Mouse (Mus musculus) limb, embryonic 15.5 days (tissue): ENCODE measurements around the gene Col17a1. TPM values are rescaled to one million over a fixed set of nuclear protein-coding genes. Genes with fewer than 3 reads are reported as not detected.

Experiments
- ATAC-seq: fragments of 200-750 bp; cut with Nextera tagmentation; 2 replicates; pipeline ENCODE4 v1.8.0; 2017; ENCODE audit warnings: low read depth, moderate TSS enrichment; ENCODE audit not compliant: insufficient number of reproducible peaks, low FRiP score, low TSS enrichment
- H3K27ac ChIP-seq: fragments of 300-500 bp; sonication (generic); 2 replicates; pipeline ENCODE4 v1.5.1; 2015; ENCODE audit warnings: moderate library complexity, mild to moderate bottlenecking, inconsistent platforms
- H3K27me3 ChIP-seq: fragments of 300-500 bp; sonication (generic); 2 replicates; pipeline ENCODE4 v1.6.1; 2015; ENCODE audit warnings: inconsistent platforms
- H3K36me3 ChIP-seq: fragments of 300-500 bp; sonication (generic); 2 replicates; pipeline ENCODE4 v1.6.1; 2015; ENCODE audit warnings: inconsistent platforms
- H3K4me1 ChIP-seq: fragments of 300-500 bp; sonication (generic); 2 replicates; pipeline ENCODE4 v1.6.1; 2015; ENCODE audit warnings: inconsistent platforms
- H3K4me2 ChIP-seq: fragments of 300-500 bp; sonication (generic); 2 replicates; pipeline ENCODE4 v1.6.1; 2015; ENCODE audit warnings: mild to moderate bottlenecking, inconsistent platforms
- H3K4me3 ChIP-seq: fragments of 300-500 bp; sonication (generic); 2 replicates; pipeline ENCODE4 v1.5.1; 2015; ENCODE audit warnings: mild to moderate bottlenecking, inconsistent platforms
- H3K9ac ChIP-seq: fragments of 300-500 bp; sonication (generic); 2 replicates; pipeline ENCODE4 v1.6.1; 2015; ENCODE audit warnings: inconsistent platforms
- H3K9me3 ChIP-seq: fragments of 300-500 bp; sonication (generic); 2 replicates; pipeline ENCODE4 v1.6.1; 2016; ENCODE audit warnings: inconsistent platforms
- WGBS: fragments of 180-500 bp; shearing (Covaris S2); methylation state at CpG from one replicate; pipeline ENCODE4 v1.1.7; 2015; 5-methylcytosine and 5-hydroxymethylcytosine counted together
- polyA plus RNA-seq: library from polyadenylated mRNA; unstranded; fragments of >200 nt; fragmentation: Nextera tagmentation; extraction: Ambion mirVana; gene quantifications from 2 replicates; pipeline ENCODE4 v1.2.1, GENCODE M21; 2015

The Col17a1 gene
- polyA plus RNA-seq, 1 experiment from 2014 or later = 30.8 TPM

DNA sequence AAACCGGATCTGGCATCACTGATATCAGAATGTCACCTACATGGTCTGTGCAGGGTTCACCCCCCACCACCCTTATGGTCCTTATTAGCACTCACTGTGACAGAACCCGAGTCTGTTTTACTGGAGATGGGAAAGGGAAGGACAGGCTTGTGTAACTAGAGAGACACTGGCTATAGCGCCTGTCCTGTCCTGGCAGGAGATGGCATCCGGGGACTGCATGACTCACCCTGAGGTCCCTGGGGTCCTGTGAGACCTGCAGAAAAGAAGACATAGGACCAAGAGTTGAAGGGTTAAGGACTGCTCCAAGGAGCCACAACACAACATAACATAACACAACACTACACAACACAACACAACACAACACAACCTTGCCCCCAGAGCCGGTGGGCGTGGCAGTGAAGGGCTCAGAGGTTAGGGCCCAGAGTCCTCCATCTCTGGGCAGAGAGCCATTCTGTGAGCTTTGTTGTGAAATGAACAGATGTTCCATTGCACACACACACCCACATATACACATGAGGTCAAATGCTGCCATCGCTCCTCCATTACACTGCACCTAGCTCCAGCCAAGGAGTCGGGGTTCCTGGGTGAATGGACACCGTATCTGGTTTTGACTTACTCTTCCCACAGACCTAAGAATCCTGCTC lies 32.0 kb downstream of the Col17a1 start:
- H3K27ac ChIP-seq = 0 out of 2 replicates have a peak overlapping the region, but pooled peaks have one; percentile 73
- no peak overlapping the region for H3K9ac ChIP-seq
- H3K27me3 ChIP-seq = no peaks in the 10 kb centered on the region
- ATAC-seq = no peak
- no peaks in the 10 kb centered on the region for H3K36me3 ChIP-seq
- H3K9me3 ChIP-seq = no peaks in the 10 kb centered on the region
- no peak overlapping the region for H3K4me2 ChIP-seq
- H3K4me3 ChIP-seq = no peak overlapping the region
- WGBS = 78% methylated on average over 9 of the region's 9 CpGs
- H3K4me1 ChIP-seq = peaks cover 25% of the 10 kb centered on the region

DNA sequence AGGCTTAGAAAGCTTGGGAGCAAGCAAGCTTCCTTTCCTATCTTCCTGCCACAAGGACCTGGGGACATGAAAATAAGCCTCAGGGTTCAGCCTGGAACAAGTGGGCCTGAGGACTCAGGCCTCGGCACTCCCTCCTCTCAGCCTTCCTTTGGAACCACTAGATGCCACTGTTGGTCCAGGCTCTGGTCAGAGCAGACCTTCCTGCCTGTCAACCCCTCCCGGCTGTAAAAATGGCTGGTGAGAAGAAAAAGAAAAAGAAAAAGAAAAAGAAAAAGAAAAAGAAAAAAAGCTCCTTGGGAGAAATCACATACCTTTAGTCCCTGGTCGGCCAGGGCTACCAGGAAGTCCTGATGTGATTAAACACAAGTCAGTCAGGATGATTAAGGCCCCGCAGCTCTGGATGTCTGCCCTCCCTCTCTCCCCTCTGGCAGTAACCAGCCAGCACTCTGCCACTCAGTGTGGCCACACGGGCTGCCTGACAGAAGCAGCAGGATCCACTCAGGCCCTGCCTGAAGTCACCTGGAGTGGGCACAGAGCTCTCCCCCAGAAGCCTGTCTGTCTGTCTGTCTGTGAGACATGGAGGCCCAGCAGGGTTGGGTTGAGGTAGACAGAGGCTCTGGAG lies 32.9 kb downstream of the Col17a1 start:
- ATAC-seq = peak; percentile 67
- Histone ChIP-seq H3K27ac (peak overlapping the region; percentile 73), H3K9me3 (no peaks in the 10 kb centered on the region), H3K9ac (0 out of 2 replicates have a peak overlapping the region, but pooled peaks have one; percentile 3), H3K4me1 (peaks cover 25% of the 10 kb centered on the region), H3K27me3 (no peaks in the 10 kb centered on the region), H3K36me3 (no peaks in the 10 kb centered on the region), H3K4me3 (no peak overlapping the region), H3K4me2 (no peak overlapping the region)
- 8% methylated on average over 5 of the region's 5 CpGs for WGBS

DNA sequence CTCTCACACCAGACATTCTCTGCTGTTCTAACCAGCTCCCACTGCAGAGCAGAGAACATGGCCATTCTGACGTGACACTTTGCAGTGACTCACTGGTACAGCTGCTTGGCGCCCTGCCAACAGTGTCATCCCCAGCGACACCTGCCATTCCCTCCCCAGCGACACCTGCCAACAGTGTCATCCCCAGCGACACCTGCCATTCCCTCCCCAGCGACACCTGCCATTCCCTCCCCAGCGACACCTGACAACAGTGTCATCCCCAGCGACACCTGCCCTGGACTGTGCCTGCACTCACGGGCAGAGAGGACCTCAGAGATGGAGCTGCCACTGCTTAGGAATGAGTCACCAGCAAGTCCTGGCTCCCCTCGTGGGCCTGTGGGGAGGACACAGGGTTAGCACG lies 37.0 kb downstream of the Col17a1 start:
- Histone ChIP-seq H3K36me3 (0 out of 2 replicates have a peak, but pooled peaks cover 3% of the 10 kb centered on the region), H3K9me3 (no peaks in the 10 kb centered on the region), H3K4me1 (peaks cover 15% of the 10 kb centered on the region), H3K27me3 (no peaks in the 10 kb centered on the region), H3K4me2 (no peak overlapping the region), H3K4me3 (no peak overlapping the region), H3K27ac (no peak overlapping the region), H3K9ac (no peak overlapping the region)
- WGBS = 61% methylated on average over 11 of the region's 11 CpGs
- ATAC-seq = no peak

DNA sequence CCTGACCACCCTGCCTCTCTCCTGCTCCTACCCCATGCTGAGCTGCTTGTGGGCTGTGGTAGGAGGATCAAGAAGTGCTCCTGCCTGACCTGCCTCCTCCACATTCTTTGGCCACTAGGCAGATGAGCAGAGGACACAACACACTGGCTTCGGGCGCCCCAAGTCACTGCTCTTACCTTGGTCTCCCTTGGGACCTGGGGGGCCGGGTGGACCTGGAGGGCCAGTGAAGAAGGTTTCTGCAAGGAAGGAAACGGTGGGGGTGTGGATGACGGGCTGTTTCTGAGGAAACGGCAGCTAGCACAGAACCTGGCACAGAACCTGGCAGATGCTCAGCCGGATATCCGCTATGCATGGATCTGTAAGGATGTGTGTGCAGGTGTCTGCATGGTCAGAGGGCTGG lies 38.7 kb downstream of the Col17a1 start:
- no peak overlapping the region for H3K4me2 ChIP-seq
- H3K9me3 ChIP-seq = no peaks in the 10 kb centered on the region
- WGBS = 85% methylated on average over 8 of the region's 8 CpGs
- peaks cover 3% of the 10 kb centered on the region; the same call in 1 of the 2 replicates for H3K36me3 ChIP-seq
- H3K27ac ChIP-seq = no peak overlapping the region
- no peak overlapping the region for H3K9ac ChIP-seq
- ATAC-seq = no peak
- peaks cover 3% of the 10 kb centered on the region; the same call in 1 of the 2 replicates for H3K4me1 ChIP-seq
- no peaks in the 10 kb centered on the region for H3K27me3 ChIP-seq
- no peak overlapping the region for H3K4me3 ChIP-seq

DNA sequence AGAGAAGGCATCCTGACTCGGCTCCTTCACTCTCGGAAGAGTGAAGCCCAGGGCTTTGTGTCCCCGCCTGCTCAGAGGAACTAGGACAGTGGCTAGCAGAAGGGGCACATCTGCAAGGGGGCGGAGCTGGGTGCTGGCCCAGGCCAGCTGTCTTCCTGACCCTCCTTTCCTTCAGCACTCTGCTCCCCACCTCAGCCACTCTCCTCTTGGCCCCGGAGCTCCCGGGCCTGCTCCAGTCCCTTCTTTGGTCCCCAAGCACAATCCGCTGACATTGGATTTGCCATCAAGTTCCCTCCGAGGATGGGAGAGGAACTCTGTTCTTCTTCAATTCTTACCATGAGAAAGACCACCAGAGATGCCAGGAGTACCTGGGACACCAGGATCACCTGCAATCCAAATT lies 39.6 kb downstream of the Col17a1 start:
- WGBS = 62% methylated on average over 8 of the region's 8 CpGs

DNA sequence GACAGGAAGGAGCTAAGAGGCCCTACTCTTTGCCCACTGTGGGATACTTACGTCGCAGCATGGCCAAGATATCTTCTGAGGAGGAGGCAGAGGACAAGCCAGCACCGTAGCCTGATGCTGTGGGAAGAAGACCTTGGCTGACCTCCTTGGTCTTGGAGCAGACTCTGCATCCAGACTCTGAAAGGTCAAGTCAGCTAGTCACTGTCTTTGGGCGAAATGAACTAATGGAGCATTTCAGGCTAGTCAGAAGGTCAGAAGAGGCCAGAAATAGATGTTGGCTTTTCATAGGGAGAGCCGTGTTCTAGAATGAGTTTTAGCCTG lies 40.8 kb downstream of the Col17a1 start:
- H3K27me3 ChIP-seq = no peaks in the 10 kb centered on the region
- no peak overlapping the region for H3K4me3 ChIP-seq
- H3K9ac ChIP-seq = no peak overlapping the region
- H3K9me3 ChIP-seq = no peaks in the 10 kb centered on the region
- no peak overlapping the region for H3K27ac ChIP-seq
- H3K4me1 ChIP-seq = peaks cover 3% of the 10 kb centered on the region; the same call in 1 of the 2 replicates
- H3K36me3 ChIP-seq = peaks cover 13% of the 10 kb centered on the region; the same call in 1 of the 2 replicates
- 87% methylated on average over 5 of the region's 5 CpGs for WGBS
- no peak overlapping the region for H3K4me2 ChIP-seq
- no peak for ATAC-seq

More for the DNA sequence above, 39.6 kb downstream of the Col17a1 start:
- H3K36me3 ChIP-seq = peaks cover 7% of the 10 kb centered on the region; the same call in 1 of the 2 replicates
- H3K9ac ChIP-seq = no peak overlapping the region
- H3K27ac ChIP-seq = no peak overlapping the region
- ATAC-seq = no peak
- no peak overlapping the region for H3K4me3 ChIP-seq
- peaks cover 3% of the 10 kb centered on the region; the same call in 1 of the 2 replicates for H3K4me1 ChIP-seq
- H3K27me3 ChIP-seq = no peaks in the 10 kb centered on the region
- H3K4me2 ChIP-seq = no peak overlapping the region
- H3K9me3 ChIP-seq = no peaks in the 10 kb centered on the region

DNA sequence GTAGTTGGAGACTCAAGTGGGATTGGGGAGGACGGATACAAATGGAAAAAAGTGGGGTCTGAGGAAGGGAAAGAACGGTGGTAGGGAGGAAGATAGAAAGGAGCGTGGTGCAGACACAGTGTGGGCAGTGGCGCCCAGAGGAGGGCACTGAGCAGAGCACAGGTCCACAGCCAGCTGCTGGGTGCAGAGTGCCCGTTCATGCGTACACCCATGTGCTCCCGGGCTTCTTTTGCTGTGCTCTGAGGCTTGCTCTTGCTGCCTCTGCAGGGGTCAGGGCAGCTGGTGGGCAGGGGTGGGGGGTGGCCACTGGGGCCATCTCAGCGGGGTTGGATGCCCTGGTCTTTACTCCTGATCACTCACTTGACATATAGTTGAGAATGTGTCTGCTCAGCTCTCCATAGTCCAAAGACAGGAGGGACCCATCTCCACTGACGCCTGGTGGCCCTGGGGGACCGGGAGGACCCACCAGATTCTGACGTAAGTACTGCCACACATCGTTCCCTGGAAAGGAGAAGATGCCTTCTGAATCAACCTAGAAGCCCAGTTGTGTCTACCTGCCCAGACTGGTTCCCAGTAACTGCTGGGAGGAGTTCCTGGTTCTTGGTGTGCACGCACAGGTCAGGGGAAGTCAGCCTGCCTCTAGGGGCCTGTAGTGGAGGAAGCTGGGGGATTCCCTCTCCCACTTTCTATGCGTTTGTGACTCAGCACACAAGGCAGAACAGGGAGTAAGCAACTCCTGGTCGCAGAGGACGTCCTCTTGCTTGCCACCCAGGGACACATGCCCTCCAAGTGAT lies 41.3 kb downstream of the Col17a1 start:
- no peak for ATAC-seq
- no peak overlapping the region for H3K4me2 ChIP-seq

DNA sequence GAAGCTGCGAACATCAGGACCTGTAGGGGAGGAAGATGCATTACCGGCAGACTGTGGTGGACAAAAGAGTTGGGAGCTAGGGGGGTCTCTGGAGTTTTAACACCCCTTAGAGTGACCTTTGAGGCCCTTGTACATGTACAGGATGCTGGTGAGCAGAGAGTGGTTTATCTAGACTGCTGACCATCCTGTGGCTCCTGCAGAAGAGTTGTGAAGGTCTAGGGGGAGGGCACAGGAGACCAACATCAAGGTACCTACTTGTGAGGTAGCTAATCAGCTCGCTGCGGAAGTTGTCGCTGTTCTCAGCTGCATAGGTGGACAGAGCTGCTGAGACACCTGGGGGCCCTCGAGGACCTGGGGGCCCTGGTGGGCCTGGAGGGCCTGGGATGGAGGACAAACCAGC lies 42.8 kb downstream of the Col17a1 start:
- Histone ChIP-seq H3K27ac (no peak overlapping the region), H3K4me2 (no peak overlapping the region), H3K36me3 (peaks cover 13% of the 10 kb centered on the region; the same call in 1 of the 2 replicates), H3K9ac (no peak overlapping the region), H3K9me3 (no peaks in the 10 kb centered on the region), H3K27me3 (no peaks in the 10 kb centered on the region), H3K4me1 (no peaks in the 10 kb centered on the region; the same call in 1 of the 2 replicates), H3K4me3 (no peak overlapping the region)
- WGBS = 91% methylated on average over 6 of the region's 6 CpGs
- ATAC-seq = no peak

More for the DNA sequence above, 41.3 kb downstream of the Col17a1 start:
- Histone ChIP-seq H3K27me3 (no peaks in the 10 kb centered on the region), H3K27ac (no peak overlapping the region), H3K36me3 (peaks cover 13% of the 10 kb centered on the region; the same call in 1 of the 2 replicates), H3K4me1 (peaks cover 3% of the 10 kb centered on the region; the same call in 1 of the 2 replicates), H3K4me3 (no peak overlapping the region), H3K9ac (no peak overlapping the region), H3K9me3 (no peaks in the 10 kb centered on the region)
- WGBS = 84% methylated on average over 16 of the region's 16 CpGs

DNA sequence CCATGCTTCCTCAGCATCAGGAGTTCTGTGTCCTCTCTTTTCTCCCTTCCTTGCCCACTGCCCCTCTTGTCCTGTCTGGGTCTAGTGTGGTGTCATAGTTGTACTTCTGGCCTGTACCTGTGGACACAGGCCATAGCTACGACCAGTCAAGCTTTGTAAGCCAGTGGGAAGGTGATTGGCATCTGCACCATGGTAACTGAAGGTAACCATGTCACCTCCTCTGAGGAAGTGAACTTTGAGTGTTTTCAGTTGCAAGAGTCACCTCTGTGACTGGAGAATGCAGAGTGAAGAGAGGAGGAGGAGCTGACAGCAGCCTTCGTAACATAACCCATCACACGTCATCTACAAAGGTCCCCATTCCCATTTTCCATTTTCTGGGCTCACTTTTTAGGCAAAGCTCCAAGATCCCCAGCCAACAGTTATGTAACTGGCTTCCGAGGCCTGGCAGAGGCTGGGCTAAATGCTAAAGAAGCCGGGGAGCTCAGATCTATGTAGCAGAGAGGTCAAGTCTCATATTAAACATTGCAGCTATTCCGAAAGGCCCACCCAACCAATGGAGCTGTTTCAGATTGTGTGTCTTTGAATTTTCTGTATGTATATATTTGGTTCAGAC lies 45.3 kb downstream of the Col17a1 start:
- no peak for ATAC-seq
- WGBS = 76% methylated on average over 6 of the region's 6 CpGs
- no peaks in the 10 kb centered on the region; the same call in 1 of the 2 replicates for H3K4me1 ChIP-seq
- H3K9ac ChIP-seq = no peak overlapping the region
- no peaks in the 10 kb centered on the region for H3K9me3 ChIP-seq
- H3K4me3 ChIP-seq = no peak overlapping the region
- H3K4me2 ChIP-seq = no peak overlapping the region
- no peaks in the 10 kb centered on the region for H3K27me3 ChIP-seq
- H3K27ac ChIP-seq = no peak overlapping the region
- peaks cover 29% of the 10 kb centered on the region for H3K36me3 ChIP-seq

DNA sequence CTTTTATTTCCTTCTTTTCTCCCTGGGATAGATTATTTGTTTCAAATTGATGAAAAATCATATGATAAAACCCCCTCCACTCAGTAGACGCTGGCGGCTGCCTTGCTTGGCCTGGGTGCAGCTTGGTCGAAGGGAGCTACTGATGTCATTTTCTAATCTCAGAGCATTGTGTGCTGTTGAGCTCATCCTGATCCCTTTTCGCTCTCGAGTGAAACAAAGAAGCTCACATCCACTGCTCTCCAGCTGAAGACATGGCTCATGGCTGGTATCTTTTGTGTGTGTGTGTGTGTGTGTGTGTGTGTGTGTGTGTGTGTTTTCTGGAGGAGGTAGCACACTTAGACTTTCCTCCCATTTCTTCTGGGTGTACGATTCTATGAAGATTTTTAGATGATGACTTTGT lies 46.3 kb downstream of the Col17a1 start:
- H3K4me3 ChIP-seq = no peak overlapping the region
- H3K36me3 ChIP-seq = peaks cover 36% of the 10 kb centered on the region
- 83% methylated on average over 6 of the region's 6 CpGs for WGBS
- ATAC-seq = no peak
- no peak overlapping the region for H3K27ac ChIP-seq
- H3K4me1 ChIP-seq = no peaks in the 10 kb centered on the region
- H3K4me2 ChIP-seq = no peak overlapping the region
- H3K27me3 ChIP-seq = no peaks in the 10 kb centered on the region
- H3K9ac ChIP-seq = no peak overlapping the region
- H3K9me3 ChIP-seq = no peaks in the 10 kb centered on the region

DNA sequence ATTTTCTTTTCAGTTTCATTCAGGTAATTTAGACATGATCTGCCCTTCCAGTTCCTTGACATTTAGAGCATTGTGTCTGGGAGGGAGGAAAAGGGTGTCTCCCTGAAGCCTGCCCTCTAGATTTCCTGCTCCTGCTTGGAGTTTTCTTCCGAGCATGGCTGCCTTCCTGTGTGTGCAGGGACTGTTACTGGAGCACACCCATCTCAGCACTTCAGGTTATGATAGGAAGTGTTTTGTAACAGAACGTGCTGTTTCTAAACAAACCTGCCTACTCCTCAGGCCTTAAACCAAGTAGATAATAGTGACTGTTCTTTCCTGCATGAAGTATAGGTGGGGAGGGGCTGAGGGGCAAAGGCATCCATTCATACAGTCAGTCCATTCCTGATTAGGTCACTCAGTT lies 48.0 kb downstream of the Col17a1 start:
- Histone ChIP-seq H3K4me1 (no peaks in the 10 kb centered on the region), H3K4me3 (no peak overlapping the region), H3K27me3 (no peaks in the 10 kb centered on the region), H3K9me3 (no peaks in the 10 kb centered on the region), H3K4me2 (no peak overlapping the region), H3K27ac (no peak overlapping the region), H3K36me3 (peaks cover 51% of the 10 kb centered on the region), H3K9ac (no peak overlapping the region)
- 68% methylated on average over 2 of the region's 2 CpGs for WGBS
- ATAC-seq = no peak
